Mouse (Mus musculus) midbrain, postnatal 0 days (tissue): ENCODE results near the gene Tyr. TPM values are rescaled to one million over a fixed set of nuclear protein-coding genes. Genes with fewer than 3 reads are reported as not detected.

Experiments used
- ATAC-seq: fragments of 200-750 bp; cut with Nextera tagmentation; 2 replicates; pipeline ENCODE4 v1.8.0; 2017; ENCODE audit warnings: moderate number of reproducible peaks, mild to moderate bottlenecking, moderate TSS enrichment, moderate library complexity; ENCODE audit not compliant: low FRiP score
- DNase-seq: peaks from one replicate; pipeline ENCODE4 v3.0.0-alpha.2; 2015; ENCODE audit warnings: low spot score
- H3K27ac ChIP-seq: fragments of 300-500 bp; sonication (generic); 2 replicates; pipeline ENCODE4 v1.5.1; 2014; ENCODE audit warnings: low read depth, mild to moderate bottlenecking, low read length, mixed read lengths
- H3K27me3 ChIP-seq: fragments of 300-500 bp; sonication (generic); 2 replicates; pipeline ENCODE4 v1.6.1; 2014; ENCODE audit warnings: low read length, control low read depth, mixed read lengths; ENCODE audit not compliant: insufficient read depth
- H3K36me3 ChIP-seq: fragments of 300-500 bp; sonication (generic); 2 replicates; pipeline ENCODE4 v1.6.1; 2014; ENCODE audit warnings: low read length, control low read depth, mixed read lengths; ENCODE audit not compliant: insufficient read depth
- H3K4me1 ChIP-seq: fragments of 300-500 bp; sonication (generic); 2 replicates; pipeline ENCODE4 v1.6.1; 2014; ENCODE audit warnings: mild to moderate bottlenecking, control low read depth, antibody characterized with exemption, low read length, mixed read lengths; ENCODE audit not compliant: insufficient read depth
- H3K4me2 ChIP-seq: fragments of 300-500 bp; sonication (generic); 2 replicates; pipeline ENCODE4 v1.6.1; 2014; ENCODE audit warnings: low read depth, mild to moderate bottlenecking, low read length, mixed read lengths; ENCODE audit not compliant: poor library complexity, severe bottlenecking
- H3K4me3 ChIP-seq: fragments of 300-500 bp; sonication (generic); 2 replicates; pipeline ENCODE4 v1.5.1; 2014; ENCODE audit warnings: low read depth, mild to moderate bottlenecking, low read length, moderate library complexity
- H3K9ac ChIP-seq: fragments of 300-500 bp; sonication (generic); replicated peaks from 2 replicates; pipeline ENCODE4 v1.6.1; 2014; ENCODE audit warnings: mild to moderate bottlenecking, low read length, moderate library complexity, mixed read lengths; ENCODE audit not compliant: poor library complexity, severe bottlenecking
- H3K9me3 ChIP-seq: fragments of 300-500 bp; sonication (generic); 2 replicates; pipeline ENCODE4 v1.6.1; 2016; ENCODE audit warnings: low read length, control low read depth
- CTCF ChIP-seq: IDR thresholded peaks from 2 replicates; pipeline ENCODE4 v1.5.1; 2016; ENCODE audit warnings: antibody characterized with exemption, mild to moderate bottlenecking
- WGBS: fragments of 180-500 bp; shearing (Covaris S2); extraction: QIAGEN DNeasy Blood & Tissue Kit; methylation state at CpG from one replicate; pipeline ENCODE4 v1.1.7; 2014; 5-methylcytosine and 5-hydroxymethylcytosine counted together
- polyA plus RNA-seq: library from polyadenylated mRNA; unstranded; fragments of >200 nt; fragmentation: Nextera tagmentation; extraction: Ambion mirVana; gene quantifications from 2 replicates; pipeline ENCODE4 v1.2.1, GENCODE M21; 2015
- total RNA-seq: library from RNA; depleted of rRNA; stranded (reverse); fragments of >200 nt; gene quantifications from 2 replicates; pipeline ENCODE4 v1.2.3, GENCODE M21; 2014; rRNA removed

Gene Tyr
- total and polyA plus RNA-seq, 2 experiments from 2014 or later = 0.02 to 0.82 TPM

DNA sequence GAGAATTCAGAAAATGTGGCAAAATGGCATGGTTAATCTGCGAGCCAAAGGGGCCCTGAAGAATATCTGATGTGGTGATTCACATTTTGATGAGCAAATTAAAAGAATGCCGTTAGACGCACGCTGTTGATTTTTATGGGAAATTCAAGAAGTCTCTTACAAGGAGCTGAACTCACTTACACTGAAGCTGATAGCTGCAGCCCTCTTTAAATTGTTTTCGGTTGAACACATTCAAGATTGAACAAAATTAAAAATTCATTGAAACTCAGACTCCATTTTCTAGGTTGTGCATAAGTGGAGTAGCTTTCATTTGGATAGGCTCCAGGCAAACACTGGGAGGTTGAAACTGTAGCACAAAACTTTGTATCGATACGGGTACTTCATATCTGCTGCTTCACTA is 96.3 kb downstream of the Tyr start:
- H3K4me3 ChIP-seq = no peak overlapping the region
- H3K27me3 ChIP-seq = no peaks in the 10 kb centered on the region
- no peak for TF ChIP-seq CTCF
- H3K27ac ChIP-seq = no peak overlapping the region
- 91% methylated on average over 7 of the region's 7 CpGs for WGBS
- no peak overlapping the region for H3K9ac ChIP-seq
- H3K4me2 ChIP-seq = no peak overlapping the region
- H3K4me1 ChIP-seq = no peaks in the 10 kb centered on the region
- no peaks in the 10 kb centered on the region for H3K9me3 ChIP-seq
- DNase-seq (peak; percentile 7), ATAC-seq (no peak)
- no peaks in the 10 kb centered on the region for H3K36me3 ChIP-seq

DNA sequence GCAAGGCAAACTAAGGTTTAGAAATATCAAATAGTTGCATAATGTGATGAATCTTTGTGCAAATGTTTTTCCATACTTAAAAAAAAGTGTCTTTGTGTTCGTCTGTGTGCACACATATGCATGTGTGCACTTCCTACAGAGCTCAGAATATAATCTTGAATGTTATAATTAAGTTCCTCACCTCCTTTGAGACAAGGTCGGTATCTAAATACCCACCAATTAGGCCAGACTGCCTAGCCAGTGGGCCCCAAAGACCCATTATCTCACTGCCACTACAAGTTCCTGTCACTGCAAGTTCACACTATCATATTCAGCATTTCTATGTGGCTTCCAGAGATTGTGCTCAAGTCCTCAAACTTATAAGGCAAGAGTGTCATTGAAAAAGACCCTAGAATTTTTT is 118.4 kb downstream of the Tyr start:
- WGBS = 68% methylated on average over 2 of the region's 2 CpGs
- no peak for ATAC-seq

More for the DNA sequence above, 118.4 kb downstream of the Tyr start:
- no peaks in the 10 kb centered on the region for H3K9me3 ChIP-seq
- no peak overlapping the region for H3K4me3 ChIP-seq
- TF ChIP-seq CTCF = no peak
- H3K9ac ChIP-seq = no peak overlapping the region
- H3K36me3 ChIP-seq = no peaks in the 10 kb centered on the region
- H3K4me1 ChIP-seq = no peaks in the 10 kb centered on the region
- no peak overlapping the region for H3K27ac ChIP-seq
- H3K27me3 ChIP-seq = no peaks in the 10 kb centered on the region
- no peak overlapping the region for H3K4me2 ChIP-seq
- no peak for DNase-seq

Other genes with a start within 250 kb of the Tyr start
- gene Nox4, start 247.4 kb downstream of the Tyr start, total RNA-seq = 2.6 and 2.7 TPM in 2 replicates
- 0.80 and 0.99 TPM in 2 replicates for gene Nox4, start 247.4 kb downstream of the Tyr start, polyA plus RNA-seq
- 237 and 275 TPM in 2 replicates for gene Grm5, start 90.7 kb upstream of the Tyr start, total RNA-seq
- gene Grm5, start 90.7 kb upstream of the Tyr start, polyA plus RNA-seq = 63.6 and 73.6 TPM in 2 replicates